Mouse (Mus musculus) heart, embryonic 10.5 days (tissue): ENCODE data around the gene Fam178b. TPM values are rescaled to one million over a fixed set of nuclear protein-coding genes. Genes with fewer than 3 reads are reported as not detected.
"Not testable (repeated sequence)": the region's sequence is repeated elsewhere in the genome, so short reads cannot be mapped to it uniquely, and the experiment has no call there.

Source experiments
- DNase-seq: peaks from one replicate; pipeline ENCODE4 v3.0.0-alpha.2; 2017; ENCODE audit warnings: low spot score
- H3K27ac ChIP-seq: fragments of 300-500 bp; sonication (generic); 2 replicates; pipeline ENCODE4 v1.5.1; 2016; ENCODE audit warnings: mild to moderate bottlenecking
- H3K27me3 ChIP-seq: fragments of 300-500 bp; sonication (generic); 2 replicates; pipeline ENCODE4 v1.6.1; 2016; ENCODE audit warnings: mild to moderate bottlenecking; ENCODE audit not compliant: poor library complexity, insufficient read depth, severe bottlenecking
- H3K36me3 ChIP-seq: fragments of 300-500 bp; sonication (generic); 2 replicates; pipeline ENCODE4 v1.6.1; 2016; ENCODE audit warnings: mild to moderate bottlenecking, moderate library complexity
- H3K4me1 ChIP-seq: fragments of 300-500 bp; sonication (generic); 2 replicates; pipeline ENCODE4 v1.6.1; 2016; ENCODE audit warnings: mild to moderate bottlenecking
- H3K4me3 ChIP-seq: fragments of 300-500 bp; sonication (generic); 2 replicates; pipeline ENCODE4 v1.5.1; 2016; ENCODE audit warnings: mild to moderate bottlenecking, moderate library complexity
- H3K9me3 ChIP-seq: fragments of 300-500 bp; sonication (generic); 2 replicates; pipeline ENCODE4 v1.6.1; 2016; ENCODE audit warnings: mild to moderate bottlenecking, moderate library complexity
- WGBS: fragments of 180-500 bp; shearing (Covaris S2); methylation state at CpG from one replicate; pipeline ENCODE4 v1.1.7; 2016; 5-methylcytosine and 5-hydroxymethylcytosine counted together
- polyA plus RNA-seq: library from polyadenylated mRNA; unstranded; fragments of >200 nt; fragmentation: Nextera tagmentation; extraction: Ambion mirVana; gene quantifications from 2 replicates; pipeline ENCODE4 v1.2.1, GENCODE M21; 2016

The Fam178b gene
- polyA plus RNA-seq, 1 experiment from 2014 or later: 1.8 TPM

DNA sequence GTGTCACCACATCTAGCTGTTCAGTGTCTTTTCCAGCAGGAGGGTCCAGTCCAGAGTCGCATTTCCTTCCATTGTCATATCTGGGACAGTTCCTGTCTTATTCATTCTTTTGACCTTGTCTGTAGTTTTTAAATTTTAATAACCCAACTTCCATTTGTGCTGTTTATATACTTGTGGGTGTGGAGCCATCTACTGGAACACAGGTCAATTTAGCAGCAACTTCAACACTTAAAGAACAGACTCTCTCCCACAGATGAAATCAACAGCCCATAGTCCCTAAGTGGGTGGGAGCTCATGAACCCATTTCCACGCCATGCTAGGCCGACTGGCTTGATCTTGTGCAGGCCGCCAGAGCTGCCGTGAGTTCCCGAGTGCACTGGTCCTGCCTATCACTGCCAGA is 13.4 kb upstream of the Fam178b start:
- Histone ChIP-seq H3K4me1 (peaks cover 20% of the 10 kb centered on the region; the same call in 1 of the 2 replicates), H3K36me3 (peaks cover 59% of the 10 kb centered on the region), H3K27ac (no peak overlapping the region), H3K27me3 (no peaks in the 10 kb centered on the region), H3K4me3 (no peak overlapping the region), H3K9me3 (no peaks in the 10 kb centered on the region)
- WGBS: 46% methylated on average over 6 of the region's 6 CpGs
- no peak for DNase-seq

DNA sequence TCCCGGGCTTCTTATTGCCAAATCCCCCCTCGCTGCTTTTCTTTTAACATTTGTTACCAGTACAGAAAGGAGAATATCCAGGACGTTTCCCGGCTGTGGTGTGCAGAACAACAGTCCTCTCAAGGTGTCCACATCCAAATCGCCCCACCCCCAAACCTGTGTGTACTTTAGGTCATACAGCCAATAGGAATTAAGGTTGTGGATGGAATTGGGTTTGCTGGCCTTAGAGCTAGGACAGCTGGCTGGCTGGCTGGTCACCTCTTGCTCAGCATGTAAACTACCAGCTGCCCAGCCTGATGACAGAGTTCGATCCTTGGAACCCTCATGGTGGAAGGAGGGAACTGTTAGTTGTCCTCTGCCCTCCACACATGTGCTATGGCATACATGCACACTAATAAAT is 11.9 kb upstream of the Fam178b start:
- 87% methylated on average over 6 of the region's 6 CpGs for WGBS
- DNase-seq: no peak
- Histone ChIP-seq H3K36me3 (peaks cover 44% of the 10 kb centered on the region), H3K4me3 (no peak overlapping the region), H3K9me3 (no peaks in the 10 kb centered on the region), H3K27me3 (no peaks in the 10 kb centered on the region), H3K27ac (no peak overlapping the region), H3K4me1 (peaks cover 26% of the 10 kb centered on the region; the same call in 1 of the 2 replicates)

DNA sequence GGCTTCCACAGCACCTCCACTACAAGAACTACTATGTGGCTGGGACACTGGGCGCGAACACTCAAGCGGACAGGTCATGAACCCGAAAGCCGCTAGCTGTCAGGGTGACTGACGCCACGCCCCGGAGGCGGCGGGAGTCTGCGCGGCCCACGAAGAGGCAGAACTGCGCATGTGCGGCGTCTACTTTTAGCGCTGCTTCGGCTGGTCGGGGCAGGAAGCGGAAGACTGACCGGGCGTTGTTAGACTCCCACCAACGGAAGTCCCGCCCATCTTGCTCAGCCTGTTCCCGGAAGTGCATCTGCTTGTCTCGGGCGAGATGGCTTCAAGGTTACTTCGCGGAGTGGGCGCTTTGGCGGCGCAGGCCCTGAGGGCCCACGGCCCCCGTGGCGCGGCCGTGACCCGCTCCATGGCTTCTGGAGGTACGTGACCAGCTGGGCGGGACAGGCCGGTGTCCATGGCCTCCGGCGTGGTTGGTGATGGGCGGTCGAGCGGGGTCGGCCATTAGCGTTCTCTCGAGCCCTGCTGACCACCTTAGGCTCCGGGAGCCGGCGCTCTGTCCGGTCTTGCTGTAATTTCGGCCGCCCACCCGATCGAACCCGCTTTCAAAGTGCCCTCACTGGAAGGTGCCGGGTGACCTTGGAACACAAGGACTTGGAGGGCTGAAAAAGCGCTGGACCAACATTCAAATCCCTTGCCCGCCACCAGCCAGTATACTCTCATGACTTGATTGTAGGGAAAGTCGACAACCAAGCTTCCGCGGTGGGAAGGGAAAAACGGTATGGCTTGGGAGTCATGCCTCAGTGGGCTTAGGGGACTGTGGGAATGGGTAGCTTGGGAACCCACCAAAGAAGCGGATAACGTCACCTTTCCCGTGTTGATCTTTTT is 8.5 kb upstream of the Fam178b start, which contains the start of gene Cox5b:
Gene Cox5b (plus strand): TSS at position 179 of the 885 bp plus-strand sequence.
- Histone ChIP-seq H3K4me1 (peaks cover 14% of the 10 kb centered on the region; the same call in 1 of the 2 replicates), H3K27me3 (no peaks in the 10 kb centered on the region), H3K27ac (peak within 1 kb of the TSS; percentile 94), H3K4me3 (peak within 1 kb of the TSS; percentile 89), H3K9me3 (no peaks in the 10 kb centered on the region), H3K36me3 (peaks cover 30% of the 10 kb centered on the region)
- under 1% methylated on average over 68 of the region's 68 CpGs for WGBS
- peak; percentile 99 for DNase-seq

GRCm38 (mm10) chr1:36690671-36691235 is 7.8 kb upstream of the Fam178b start:
- DNase-seq: no peak
- Histone ChIP-seq H3K9me3 (no peaks in the 10 kb centered on the region), H3K27me3 (no peaks in the 10 kb centered on the region), H3K4me1 (peaks cover 11% of the 10 kb centered on the region; the same call in 1 of the 2 replicates), H3K36me3 (peaks cover 30% of the 10 kb centered on the region), H3K27ac (peak overlapping the region; percentile 94), H3K4me3 (peak overlapping the region; percentile 89)
- WGBS: 58% methylated on average over 11 of the region's 11 CpGs

DNA sequence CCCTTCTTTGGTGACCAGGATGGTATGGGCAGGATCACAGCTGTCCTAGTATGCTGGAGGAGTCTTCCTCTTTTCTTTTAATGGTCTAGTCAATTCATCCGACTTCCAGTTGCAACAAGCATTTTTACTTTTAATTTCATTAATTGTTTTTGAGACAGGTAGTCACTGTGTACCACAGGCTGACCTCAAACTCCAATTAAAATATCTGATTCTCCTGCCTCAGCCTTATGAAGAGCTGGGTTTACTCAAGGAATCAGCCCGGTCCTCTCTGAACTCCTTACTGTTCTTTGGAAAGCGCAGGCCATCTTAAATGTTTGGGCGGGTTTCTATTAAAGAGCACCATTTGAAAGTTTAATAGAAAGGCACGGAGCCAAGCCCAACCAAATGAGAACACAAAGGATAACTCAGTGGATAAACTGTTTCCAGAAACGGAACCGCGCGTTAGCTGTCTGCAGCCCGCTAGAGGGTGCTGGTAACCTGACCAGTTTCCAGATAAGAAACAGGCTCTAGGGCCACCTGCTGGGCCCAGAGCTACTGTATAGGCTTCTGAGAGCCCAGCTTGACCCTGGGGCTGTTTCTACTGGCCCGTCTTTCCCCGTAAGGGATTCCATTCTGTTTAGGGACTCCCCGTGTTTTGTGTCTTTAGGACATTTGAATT is 956 bp upstream of the Fam178b start:
- 10% methylated on average over 13 of the region's 13 CpGs for WGBS
- Histone ChIP-seq H3K9me3 (no peaks in the 10 kb centered on the region), H3K36me3 (no peaks in the 10 kb centered on the region), H3K4me1 (no peaks in the 10 kb centered on the region), H3K27me3 (no peaks in the 10 kb centered on the region), H3K27ac (no peak overlapping the region), H3K4me3 (no peak overlapping the region)
- DNase-seq: peak; percentile 86

DNA sequence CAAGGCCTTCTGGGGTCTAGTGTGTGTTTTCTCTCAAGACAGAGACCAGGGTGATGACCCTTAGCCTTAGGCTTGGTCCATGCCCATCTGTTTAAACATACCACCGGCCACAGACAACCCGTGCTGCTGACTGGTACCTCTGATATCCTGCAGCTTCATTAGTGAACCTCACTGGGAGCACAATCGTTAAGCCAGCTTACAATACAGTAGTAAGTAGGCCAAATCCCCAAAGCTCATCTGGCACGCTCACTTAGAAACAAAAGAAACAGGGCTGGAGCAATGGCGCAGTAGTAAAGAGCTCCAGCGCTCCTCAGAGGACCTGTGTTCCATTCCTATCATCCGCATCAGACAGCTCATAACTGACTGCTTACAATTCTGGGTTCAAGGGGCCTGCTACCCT is 2.1 kb downstream of the Fam178b start:
- WGBS: 79% methylated on average over 7 of the region's 7 CpGs
- no peaks in the 10 kb centered on the region for H3K27me3 ChIP-seq
- H3K4me1 ChIP-seq: no peaks in the 10 kb centered on the region
- H3K9me3 ChIP-seq: no peaks in the 10 kb centered on the region
- H3K36me3 ChIP-seq: no peaks in the 10 kb centered on the region
- no peak for DNase-seq
- H3K4me3 ChIP-seq: no peak overlapping the region
- no peak overlapping the region for H3K27ac ChIP-seq

GRCm38 (mm10) chr1:36674936-36675335 is 8.0 kb downstream of the Fam178b start:
- WGBS: 41% methylated on average over 3 of the region's 3 CpGs
- Histone ChIP-seq H3K9me3 (no peaks in the 10 kb centered on the region), H3K36me3 (no peaks in the 10 kb centered on the region), H3K4me1 (peaks cover 8% of the 10 kb centered on the region), H3K4me3 (no peak overlapping the region), H3K27ac (no peak overlapping the region), H3K27me3 (no peaks in the 10 kb centered on the region)
- DNase-seq: no peak

- Histone ChIP-seq H3K4me1 (peaks cover 8% of the 10 kb centered on the region), H3K27me3 (no peaks in the 10 kb centered on the region), H3K9me3 (no peaks in the 10 kb centered on the region), H3K36me3 (no peaks in the 10 kb centered on the region), H3K27ac (no peak overlapping the region), H3K4me3 (no peak overlapping the region)
- 55% methylated on average over 16 of the region's 16 CpGs for WGBS
- DNase-seq: no peak
These were observed 10.2 kb downstream of the Fam178b start for GRCm38 (mm10) chr1:36672648-36673350.

- Histone ChIP-seq H3K36me3 (no peaks in the 10 kb centered on the region), H3K9me3 (no peaks in the 10 kb centered on the region), H3K4me1 (peaks cover 8% of the 10 kb centered on the region), H3K27ac (no peak overlapping the region), H3K4me3 (no peak overlapping the region), H3K27me3 (no peaks in the 10 kb centered on the region)
- DNase-seq: no peak
- 86% methylated on average over 10 of the region's 10 CpGs for WGBS
These were observed 11.7 kb downstream of the Fam178b start for GRCm38 (mm10) chr1:36671260-36671659.

- H3K9me3 ChIP-seq: no peaks in the 10 kb centered on the region
- no peak overlapping the region for H3K27ac ChIP-seq
- no peak for DNase-seq
- peaks cover 11% of the 10 kb centered on the region for H3K4me1 ChIP-seq
- no peak overlapping the region for H3K4me3 ChIP-seq
- 35% methylated on average over 4 of the region's 4 CpGs for WGBS
- H3K36me3 ChIP-seq: no peaks in the 10 kb centered on the region
- no peaks in the 10 kb centered on the region for H3K27me3 ChIP-seq
These were observed 12.7 kb downstream of the Fam178b start for GRCm38 (mm10) chr1:36670256-36670655.

GRCm38 (mm10) chr1:36668007-36668406 is 15.0 kb downstream of the Fam178b start:
- 78% methylated on average over 4 of the region's 4 CpGs for WGBS

DNA sequence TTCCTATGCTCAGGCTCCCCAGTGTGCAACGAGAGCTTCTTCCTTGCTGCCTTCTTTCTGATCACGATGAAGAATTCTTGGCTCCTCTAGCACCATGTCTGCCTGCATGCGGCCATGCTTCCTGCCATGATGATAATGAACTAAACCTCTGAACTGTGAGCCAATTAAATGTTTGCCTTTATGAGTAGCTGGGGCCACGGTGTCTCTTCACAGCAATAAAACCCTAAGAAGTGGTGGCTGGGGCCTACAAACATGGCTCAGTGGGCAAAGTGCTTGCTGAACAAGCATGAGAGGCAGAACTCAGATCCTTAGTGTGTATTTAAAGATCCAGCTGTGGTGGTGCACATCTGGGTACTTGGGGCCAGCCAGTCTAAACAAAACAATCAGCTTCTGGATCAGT is 17.0 kb downstream of the Fam178b start:
- H3K4me3 ChIP-seq: no peak overlapping the region
- 77% methylated on average over 4 of the region's 4 CpGs for WGBS
- no peaks in the 10 kb centered on the region for H3K27me3 ChIP-seq
- no peaks in the 10 kb centered on the region for H3K9me3 ChIP-seq
- H3K4me1 ChIP-seq: peaks cover 19% of the 10 kb centered on the region
- no peaks in the 10 kb centered on the region for H3K36me3 ChIP-seq
- no peak overlapping the region for H3K27ac ChIP-seq
- DNase-seq: no peak

More at GRCm38 (mm10) chr1:36668007-36668406, 15.0 kb downstream of the Fam178b start:
- DNase-seq, H3K27me3 ChIP-seq, H3K9me3 ChIP-seq, H3K4me3 ChIP-seq, H3K36me3 ChIP-seq, H3K27ac ChIP-seq: not testable (repeated sequence)
- H3K4me1 ChIP-seq: peaks cover 19% of the 10 kb centered on the region
